Mouse (Mus musculus): ENCODE results near the gene Men1.
"Not testable (repeated sequence)": the region's sequence is repeated elsewhere in the genome, so short reads cannot be mapped to it uniquely, and the experiment has no call there.

Gene Men1

GRCm38 (mm10) chr19:6334673-6335457 is at the start of gene Men1:
TSS of gene Men1 (plus strand) at chr19:6334979.
- DNase-seq (ENCODE audit: low spot score): peak; percentile 98

- no peak for DNase-seq (ENCODE audit: low spot score)
These were observed 49.6 kb upstream of the Men1 start for GRCm38 (mm10) chr19:6285226-6285625.

GRCm38 (mm10) chr19:6285632-6286433 is 48.9 kb upstream of the Men1 start:
- no peak for DNase-seq (ENCODE audit: low spot score)

- no peak for DNase-seq (ENCODE audit: low spot score)
These were observed 48.1 kb upstream of the Men1 start for GRCm38 (mm10) chr19:6286434-6287401.

GRCm38 (mm10) chr19:6288236-6288894 is 46.4 kb upstream of the Men1 start:
- DNase-seq (ENCODE audit: low spot score): no peak

- DNase-seq (ENCODE audit: low spot score): no peak
These were observed 45.0 kb upstream of the Men1 start for GRCm38 (mm10) chr19:6289696-6290238.

- DNase-seq (ENCODE audit: low spot score): not testable (repeated sequence)
These were observed 44.1 kb upstream of the Men1 start for GRCm38 (mm10) chr19:6290720-6291116.

- DNase-seq (ENCODE audit: low spot score): no peak
These were observed 43.5 kb upstream of the Men1 start for GRCm38 (mm10) chr19:6291117-6291781.

GRCm38 (mm10) chr19:6292262-6292661 is 42.5 kb upstream of the Men1 start:
- no peak for DNase-seq (ENCODE audit: low spot score)

GRCm38 (mm10) chr19:6294301-6294700 is 40.5 kb upstream of the Men1 start:
- no peak for DNase-seq (ENCODE audit: low spot score)

GRCm38 (mm10) chr19:6296551-6297210 is 38.1 kb upstream of the Men1 start:
- no peak for DNase-seq (ENCODE audit: low spot score)

- no peak for DNase-seq (ENCODE audit: low spot score)
These were observed 37.1 kb upstream of the Men1 start for GRCm38 (mm10) chr19:6297641-6298040.

GRCm38 (mm10) chr19:6299003-6299402 is 35.8 kb upstream of the Men1 start:
- no peak for DNase-seq (ENCODE audit: low spot score)

- no peak for DNase-seq (ENCODE audit: low spot score)
These were observed 35.1 kb upstream of the Men1 start for GRCm38 (mm10) chr19:6299450-6300267.

- no peak for DNase-seq (ENCODE audit: low spot score)
These were observed 34.4 kb upstream of the Men1 start for GRCm38 (mm10) chr19:6300402-6300841.

GRCm38 (mm10) chr19:6302114-6302513 is 32.7 kb upstream of the Men1 start:
- no peak for DNase-seq (ENCODE audit: low spot score)

GRCm38 (mm10) chr19:6302522-6302921 is 32.3 kb upstream of the Men1 start:
- peak; percentile 42 for DNase-seq (ENCODE audit: low spot score)

GRCm38 (mm10) chr19:6303831-6304230 is 30.9 kb upstream of the Men1 start:
- DNase-seq (ENCODE audit: low spot score): no peak
